ENCODE assay signal across 8 mouse cellular contexts in the genomic region with DNA sequence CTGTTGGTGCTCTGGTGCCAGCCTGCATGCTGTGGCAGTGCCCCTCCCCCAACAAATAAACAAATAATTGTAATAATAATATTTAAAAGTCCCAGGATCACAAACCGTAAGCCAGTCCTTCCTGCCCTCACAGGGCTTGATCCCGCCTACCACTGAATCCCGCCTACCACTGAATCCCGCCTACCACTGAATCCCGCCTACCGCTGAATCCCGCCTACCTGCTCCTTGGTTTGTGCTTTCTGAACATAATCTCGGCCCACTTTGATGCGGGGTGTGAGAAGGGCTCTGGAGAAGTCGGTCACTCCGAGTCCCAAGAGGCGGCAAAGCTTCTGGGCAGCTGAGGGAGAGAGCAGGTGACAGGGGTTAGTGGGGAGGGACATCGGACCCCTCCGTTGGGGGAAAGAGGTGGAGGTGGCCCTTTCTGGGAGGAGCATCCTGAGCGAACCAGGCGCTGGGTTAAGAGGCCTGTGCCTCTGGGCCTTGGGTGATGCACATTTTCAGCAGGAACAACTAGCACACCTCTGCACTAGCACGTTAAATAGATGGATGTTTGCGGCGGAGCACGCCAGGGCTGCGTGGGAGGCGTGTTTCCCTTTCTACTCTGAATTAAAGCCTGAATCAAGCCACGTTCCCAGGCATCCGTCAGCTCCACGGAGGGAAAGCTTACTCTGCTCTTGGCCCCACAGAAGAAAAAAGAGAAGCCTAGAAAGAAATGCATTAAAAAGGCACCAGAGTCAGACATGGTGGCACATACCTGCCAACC. TPM values are rescaled to one million over a fixed set of nuclear protein-coding genes. Genes with fewer than 3 reads are reported as not detected.
DNase-seq lines count a peak whose midpoint lies in the region; ATAC-seq and TF ChIP-seq lines count a peak whose summit lies in the region.

No protein-coding gene starts in this region.

- no peak overlapping the region for H3K9ac ChIP-seq in forebrain, embryonic 11.5 days (ENCODE audit: low read length)
- H3K9ac ChIP-seq in liver, embryonic 12.5 days: no peak overlapping the region

- no peaks in the 10 kb centered on the region for H3K36me3 ChIP-seq in forebrain, embryonic 10.5 days (replicated peaks)
- no peaks in the 10 kb centered on the region for H3K36me3 ChIP-seq in forebrain, embryonic 11.5 days (ENCODE audit: control insufficient read depth, insufficient read depth, low read length)
- no peaks in the 10 kb centered on the region for H3K36me3 ChIP-seq in testis, adult 2 months (ENCODE audit: control insufficient read depth, insufficient read depth, low read length)
- no peaks in the 10 kb centered on the region for H3K36me3 ChIP-seq in liver, embryonic 12.5 days

- no peaks in the 10 kb centered on the region for H3K9me3 ChIP-seq in forebrain, embryonic 10.5 days
- H3K9me3 ChIP-seq in forebrain, embryonic 11.5 days (ENCODE audit: control insufficient read depth, low read length): no peaks in the 10 kb centered on the region
- no peaks in the 10 kb centered on the region for H3K9me3 ChIP-seq in liver, embryonic 12.5 days (replicated peaks)

- TF ChIP-seq POLR2A in testis, adult 2 months (IDR thresholded peaks at IDR 0.05; ENCODE audit: control insufficient read depth, low read depth, low read length): no peak

- ATAC-seq in forebrain, embryonic 11.5 days (replicated peaks; ENCODE audit: low FRiP score): no peak
- ATAC-seq in liver, embryonic 12.5 days: no peak

- WGBS in forebrain, embryonic 10.5 days: 21% methylated on average over 25 of the region's 25 CpGs
- 19% methylated on average over 25 of the region's 25 CpGs for WGBS in forebrain, embryonic 11.5 days
- WGBS in liver, embryonic 12.5 days (ENCODE audit: insufficient replicate concordance): 17% methylated on average over 25 of the region's 25 CpGs

- peak overlapping the region; percentile 11; the same call in 1 of the 2 replicates for H3K27ac ChIP-seq in forebrain, embryonic 10.5 days
- H3K27ac ChIP-seq in forebrain, embryonic 11.5 days (ENCODE audit: low read depth, low read length): no peak overlapping the region
- no peak overlapping the region for H3K27ac ChIP-seq in testis, adult 2 months (ENCODE audit: control insufficient read depth, insufficient read depth, low read depth, low read length)
- H3K27ac ChIP-seq in liver, embryonic 12.5 days: no peak overlapping the region

- peak overlapping the region; percentile 35 for H3K4me3 ChIP-seq in forebrain, embryonic 10.5 days
- no peak overlapping the region for H3K4me3 ChIP-seq in forebrain, embryonic 11.5 days (ENCODE audit: low read depth, low read length)
- peak overlapping the region; percentile 35 for H3K4me3 ChIP-seq in testis, adult 2 months (ENCODE audit: control insufficient read depth, low read depth, low read length)
- H3K4me3 ChIP-seq in liver, embryonic 12.5 days: 0 out of 2 replicates have a peak overlapping the region, but pooled peaks have one; percentile 12

- DNase-seq in forebrain, embryonic 10.5 days (ENCODE audit: extremely low spot score, low spot score): no peak
- DNase-seq in forebrain, embryonic 11.5 days (ENCODE audit: low spot score): no peak
- DNase-seq in testis, postnatal 14 days (ENCODE audit: low spot score): no peak
- DNase-seq in natural killer cell, adult 2 months (ENCODE audit: low spot score in 2 of 2): no peak
- no peak for DNase-seq in B cell, adult 2 months
- DNase-seq in heart, postnatal 4 days: no peak

- no peak for TF ChIP-seq CTCF in testis, adult 2 months (IDR thresholded peaks at IDR 0.05; ENCODE audit: control insufficient read depth, insufficient read depth, insufficient replicate concordance, low read depth, low read length)

- H3K4me2 ChIP-seq in forebrain, embryonic 11.5 days (ENCODE audit: low read depth, low read length, severe bottlenecking): no peak overlapping the region
- peak overlapping the region; percentile 30 for H3K4me2 ChIP-seq in liver, embryonic 12.5 days

- peaks cover 87% of the 10 kb centered on the region for H3K27me3 ChIP-seq in forebrain, embryonic 10.5 days (ENCODE audit: poor library complexity, severe bottlenecking)
- peaks cover 33% of the 10 kb centered on the region for H3K27me3 ChIP-seq in forebrain, embryonic 11.5 days (ENCODE audit: control insufficient read depth, insufficient read depth, low read length)
- H3K27me3 ChIP-seq in testis, adult 2 months (ENCODE audit: control insufficient read depth, insufficient read depth, low read length): no peaks in the 10 kb centered on the region
- peaks cover 89% of the 10 kb centered on the region for H3K27me3 ChIP-seq in liver, embryonic 12.5 days (replicated peaks)

- H3K4me1 ChIP-seq in forebrain, embryonic 10.5 days: peaks cover 23% of the 10 kb centered on the region
- peaks cover 2% of the 10 kb centered on the region; the same call in 1 of the 2 replicates for H3K4me1 ChIP-seq in forebrain, embryonic 11.5 days (replicated peaks; ENCODE audit: control insufficient read depth, insufficient read depth, low read length)
- H3K4me1 ChIP-seq in testis, adult 2 months (ENCODE audit: control insufficient read depth, insufficient read depth, low read length): peaks cover 18% of the 10 kb centered on the region
- no peaks in the 10 kb centered on the region for H3K4me1 ChIP-seq in liver, embryonic 12.5 days

RNA-seq across cellular contexts. Expression of a gene that starts 29.6 kb away (rescaled TPM):
- 1.5 and 1.8 TPM in 2 replicates for polyA plus RNA-seq in forebrain, embryonic 10.5 days (2016; fragmentation: Nextera tagmentation; extraction: Ambion mirVana)
- polyA plus RNA-seq in forebrain, embryonic 11.5 days (2014; fragmentation: Nextera tagmentation; extraction: Ambion mirVana): 1.7 and 2.6 TPM in 2 replicates
- polyA plus RNA-seq in testis, adult 2 months (2012; rRNA removed): 1.2 and 2.6 TPM in 2 replicates
- polyA plus RNA-seq in liver, embryonic 12.5 days (2016; fragmentation: Nextera tagmentation; extraction: Ambion mirVana): 0.13 and 0.35 TPM in 2 replicates
- total RNA-seq in heart, postnatal 4 days (2021): 10 to 100 TPM; 11.8 to 14.3 TPM

RNA-seq across cellular contexts. Expression of a gene that starts 50.6 kb away (rescaled TPM):
- 0.80 and 0.84 TPM in 2 replicates for polyA plus RNA-seq in forebrain, embryonic 10.5 days (2016; fragmentation: Nextera tagmentation; extraction: Ambion mirVana)
- 1.8 and 2.0 TPM in 2 replicates for polyA plus RNA-seq in forebrain, embryonic 11.5 days (2014; fragmentation: Nextera tagmentation; extraction: Ambion mirVana)
- polyA plus RNA-seq in testis, adult 2 months (2012; rRNA removed): 0.70 and 3.2 TPM in 2 replicates
- polyA plus RNA-seq in liver, embryonic 12.5 days (2016; fragmentation: Nextera tagmentation; extraction: Ambion mirVana): 0.13 and 0.24 TPM in 2 replicates
- total RNA-seq in heart, postnatal 4 days (2021): under 1 TPM; 0.38 to 0.43 TPM
